Mouse (Mus musculus) forebrain, postnatal 0 days (tissue): Measurements from ENCODE around the gene Rpp30. TPM values are rescaled to one million over a fixed set of nuclear protein-coding genes. Genes with fewer than 3 reads are reported as not detected.
A peak's percentile ranks its signal among the peaks of the same experiment; 100 is the strongest.

Source experiments
- ATAC-seq: fragments of 200-750 bp; cut with Nextera tagmentation; 2 replicates; pipeline ENCODE4 v1.8.0; 2017; ENCODE audit warnings: mild to moderate bottlenecking, moderate library complexity
- DNase-seq: peaks from one replicate; pipeline ENCODE4 v3.0.0-alpha.2; 2015
- H3K27ac ChIP-seq: fragments of 300-500 bp; sonication (generic); 2 replicates; pipeline ENCODE4 v1.5.1; 2014; ENCODE audit warnings: low read depth, mild to moderate bottlenecking, antibody characterized with exemption, low read length, moderate library complexity, mixed read lengths
- H3K27me3 ChIP-seq: fragments of 300-500 bp; sonication (generic); 2 replicates; pipeline ENCODE4 v1.6.1; 2014; ENCODE audit warnings: mild to moderate bottlenecking, low read length, mixed read lengths; ENCODE audit not compliant: insufficient read depth
- H3K36me3 ChIP-seq: fragments of 300-500 bp; sonication (generic); 2 replicates; pipeline ENCODE4 v1.6.1; 2014; ENCODE audit warnings: mild to moderate bottlenecking, moderate library complexity; ENCODE audit not compliant: insufficient read depth
- H3K4me1 ChIP-seq: fragments of 300-500 bp; sonication (generic); 2 replicates; pipeline ENCODE4 v1.6.1; 2014; ENCODE audit warnings: antibody characterized with exemption; ENCODE audit not compliant: insufficient read depth
- H3K4me2 ChIP-seq: fragments of 300-500 bp; sonication (generic); 2 replicates; pipeline ENCODE4 v1.6.1; 2014; ENCODE audit warnings: low read depth, mild to moderate bottlenecking, moderate library complexity
- H3K4me3 ChIP-seq: fragments of 300-500 bp; sonication (generic); 2 replicates; pipeline ENCODE4 v1.5.1; 2014; ENCODE audit warnings: low read depth, low read length, mixed read lengths
- H3K9ac ChIP-seq: fragments of 300-500 bp; sonication (generic); 2 replicates; pipeline ENCODE4 v1.6.1; 2014; ENCODE audit warnings: mild to moderate bottlenecking
- H3K9me3 ChIP-seq: fragments of 300-500 bp; sonication (generic); 2 replicates; pipeline ENCODE4 v1.6.1; 2016; ENCODE audit warnings: low read length
- CTCF ChIP-seq: sonication (generic); IDR thresholded peaks from 2 replicates; pipeline ENCODE4 v1.5.1; 2016; ENCODE audit warnings: antibody characterized with exemption, control low read depth, low read depth
- WGBS: fragments of 180-500 bp; shearing (Covaris S2); extraction: QIAGEN DNeasy Blood & Tissue Kit; methylation state at CpG from one replicate; pipeline ENCODE4 v1.1.7; 2014; 5-methylcytosine and 5-hydroxymethylcytosine counted together
- polyA plus RNA-seq: library from polyadenylated mRNA; unstranded; fragments of >200 nt; fragmentation: Nextera tagmentation; extraction: Ambion mirVana; gene quantifications from 2 replicates; pipeline ENCODE4 v1.2.1, GENCODE M21; 2015
- total RNA-seq: library from RNA; depleted of rRNA; stranded (reverse); fragments of >200 nt; gene quantifications from 2 replicates; pipeline ENCODE4 v1.2.3, GENCODE M21; 2014

Rpp30 gene
- total and polyA plus RNA-seq, 2 experiments from 2014 or later: 32.1 to 85.7 TPM

GRCm38 (mm10) chr19:36110465-36110864, 26.9 kb downstream of the Rpp30 start:
- WGBS: 51% methylated on average over 7 of the region's 7 CpGs
- Histone ChIP-seq H3K4me3 (no peak overlapping the region), H3K27me3 (no peaks in the 10 kb centered on the region), H3K36me3 (0 out of 2 replicates have a peak, but pooled peaks cover 5% of the 10 kb centered on the region), H3K27ac (no peak overlapping the region), H3K4me1 (no peaks in the 10 kb centered on the region), H3K9me3 (no peaks in the 10 kb centered on the region), H3K4me2 (no peak overlapping the region), H3K9ac (no peak overlapping the region)
- no peak for DNase-seq
- ATAC-seq: no peak
- TF ChIP-seq CTCF: no peak

GRCm38 (mm10) chr19:36111054-36111895, 27.8 kb downstream of the Rpp30 start:
- WGBS: 24% methylated on average over 7 of the region's 7 CpGs

GRCm38 (mm10) chr19:36112007-36112406, 28.5 kb downstream of the Rpp30 start:
- Histone ChIP-seq H3K4me1 (no peaks in the 10 kb centered on the region), H3K4me3 (peak overlapping the region; percentile 26), H3K9ac (no peak overlapping the region), H3K36me3 (no peaks in the 10 kb centered on the region), H3K4me2 (peak overlapping the region; percentile 47), H3K27ac (no peak overlapping the region), H3K9me3 (no peaks in the 10 kb centered on the region), H3K27me3 (no peaks in the 10 kb centered on the region)
- ATAC-seq (peak; percentile 54), DNase-seq (peak; percentile 34)
- no peak for TF ChIP-seq CTCF
- 30% methylated on average over 17 of the region's 17 CpGs for WGBS

More at GRCm38 (mm10) chr19:36111054-36111895, 27.8 kb downstream of the Rpp30 start:
- H3K27me3 ChIP-seq: no peaks in the 10 kb centered on the region
- H3K27ac ChIP-seq: no peak overlapping the region
- no peaks in the 10 kb centered on the region for H3K36me3 ChIP-seq
- DNase-seq: peak; percentile 77
- H3K4me3 ChIP-seq: no peak overlapping the region; the same call in 1 of the 2 replicates
- H3K4me2 ChIP-seq: peak overlapping the region; percentile 47
- H3K9me3 ChIP-seq: no peaks in the 10 kb centered on the region
- H3K4me1 ChIP-seq: no peaks in the 10 kb centered on the region
- H3K9ac ChIP-seq: no peak overlapping the region
- no peak for ATAC-seq
- peak; percentile 77 for TF ChIP-seq CTCF

- H3K9ac ChIP-seq: no peak overlapping the region
- H3K4me3 ChIP-seq: no peak overlapping the region
- H3K27me3 ChIP-seq: no peaks in the 10 kb centered on the region
- no peaks in the 10 kb centered on the region for H3K9me3 ChIP-seq
- no peak overlapping the region for H3K27ac ChIP-seq
- ATAC-seq: no peak
- no peaks in the 10 kb centered on the region for H3K36me3 ChIP-seq
- no peaks in the 10 kb centered on the region for H3K4me1 ChIP-seq
- WGBS: 96% methylated on average over 4 of the region's 4 CpGs
- H3K4me2 ChIP-seq: no peak overlapping the region
- TF ChIP-seq CTCF: no peak
- no peak for DNase-seq
These were observed 32.7 kb downstream of the Rpp30 start for GRCm38 (mm10) chr19:36116185-36116584.

GRCm38 (mm10) chr19:36119219-36119618, 35.7 kb downstream of the Rpp30 start:
- ATAC-seq (no peak), DNase-seq (no peak)
- TF ChIP-seq CTCF: no peak
- no peaks in the 10 kb centered on the region for H3K4me1 ChIP-seq
- H3K27me3 ChIP-seq: no peaks in the 10 kb centered on the region
- H3K4me3 ChIP-seq: no peak overlapping the region
- no peak overlapping the region for H3K9ac ChIP-seq
- WGBS: 93% methylated on average over 8 of the region's 8 CpGs
- no peaks in the 10 kb centered on the region for H3K36me3 ChIP-seq
- H3K9me3 ChIP-seq: no peaks in the 10 kb centered on the region
- H3K27ac ChIP-seq: no peak overlapping the region
- H3K4me2 ChIP-seq: no peak overlapping the region

GRCm38 (mm10) chr19:36119783-36120471, 36.4 kb downstream of the Rpp30 start, which contains the start of gene Ankrd1:
Ankrd1 (minus strand) TSS chr19:36120099.
- no peak within 1 kb of the TSS for H3K4me3 ChIP-seq
- no peaks in the 10 kb centered on the region for H3K36me3 ChIP-seq
- H3K4me1 ChIP-seq: no peaks in the 10 kb centered on the region
- 90% methylated on average over 14 of the region's 14 CpGs for WGBS
- H3K4me2 ChIP-seq: no peak within 1 kb of the TSS
- H3K27ac ChIP-seq: no peak within 1 kb of the TSS
- H3K27me3 ChIP-seq: no peaks in the 10 kb centered on the region
- H3K9me3 ChIP-seq: no peaks in the 10 kb centered on the region
- H3K9ac ChIP-seq: no peak within 1 kb of the TSS
- TF ChIP-seq CTCF: no peak
- ATAC-seq (no peak), DNase-seq (no peak)

- no peak overlapping the region for H3K27ac ChIP-seq
- H3K4me3 ChIP-seq: no peak overlapping the region
- TF ChIP-seq CTCF: no peak
- DNase-seq (no peak), ATAC-seq (no peak)
- no peaks in the 10 kb centered on the region for H3K36me3 ChIP-seq
- H3K9ac ChIP-seq: no peak overlapping the region
- H3K4me2 ChIP-seq: no peak overlapping the region
- no peaks in the 10 kb centered on the region for H3K9me3 ChIP-seq
- H3K27me3 ChIP-seq: no peaks in the 10 kb centered on the region
- H3K4me1 ChIP-seq: no peaks in the 10 kb centered on the region
- WGBS: 91% methylated on average over 1 of the region's 1 CpGs
These were observed 40.7 kb downstream of the Rpp30 start for GRCm38 (mm10) chr19:36124203-36124602.
